Mouse (Mus musculus) gastrocnemius, postnatal 25 days (tissue): Measurements from ENCODE around the gene Gm4792. TPM values are rescaled to one million over a fixed set of nuclear protein-coding genes. Genes with fewer than 3 reads are reported as not detected.

Experiments used
- DNase-seq: peaks from one replicate; pipeline ENCODE4 v3.0.0; 2022
- long read RNA-seq, 2 experiments: library from polyadenylated mRNA; stranded (forward); transcript quantifications; one replicate each; pipeline ENCODE4 v2.0.0; 2021
- total RNA-seq, 2 experiments: library from RNA; stranded (reverse); gene quantifications; 1 replicate in 1 of 2; 2 replicates in 1 of 2; pipeline ENCODE4 v1.2.3; 2021

Gene Gm4792
- not detected for total RNA-seq
- long read RNA-seq, experiment 1 = 0 reads
- long read RNA-seq, experiment 2 = 0 reads

DNA sequence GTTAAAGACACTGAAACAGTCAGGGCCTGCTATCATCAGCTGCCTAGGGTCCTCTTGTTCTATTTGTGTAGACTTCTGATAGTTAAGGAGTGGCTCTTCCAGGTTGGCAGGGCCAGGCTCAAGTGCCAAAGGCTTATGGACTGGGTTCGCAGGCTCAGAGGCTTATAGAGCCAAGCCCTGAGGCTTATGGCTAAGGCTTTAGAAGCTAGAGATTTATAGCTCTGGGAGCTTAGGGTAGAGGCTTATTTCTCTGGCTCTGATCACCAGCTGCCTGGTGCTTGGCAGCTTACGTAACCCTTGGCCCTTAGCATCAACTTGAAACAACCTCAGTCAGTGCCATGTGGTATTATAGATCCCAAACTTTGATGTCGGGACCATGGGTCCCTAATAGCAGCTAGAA is at the start of gene Gm4792:
Gm4792 (minus strand) TSS at position 233 of the 400 bp plus-strand sequence.
- no peak for DNase-seq

DNA sequence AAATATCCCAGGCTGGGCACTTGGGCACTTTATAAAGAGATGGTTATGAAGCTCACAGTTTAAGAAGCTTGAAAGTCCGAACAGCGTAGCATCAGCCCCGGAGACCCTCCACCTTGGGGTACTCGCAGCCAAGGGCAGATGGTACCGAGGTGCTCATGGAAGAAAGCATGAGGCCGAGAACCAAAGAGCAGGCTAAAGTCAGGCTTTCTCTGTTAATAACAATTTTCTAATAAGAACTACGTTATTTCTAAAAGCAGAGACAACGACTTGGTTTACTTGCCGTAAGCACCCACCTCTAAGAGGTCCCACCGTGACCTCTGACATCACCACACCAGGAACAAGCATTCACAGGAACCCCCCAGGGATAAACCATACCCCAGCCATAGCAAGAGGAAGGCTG is 49.5 kb upstream of the Gm4792 start:
- DNase-seq = no peak

DNA sequence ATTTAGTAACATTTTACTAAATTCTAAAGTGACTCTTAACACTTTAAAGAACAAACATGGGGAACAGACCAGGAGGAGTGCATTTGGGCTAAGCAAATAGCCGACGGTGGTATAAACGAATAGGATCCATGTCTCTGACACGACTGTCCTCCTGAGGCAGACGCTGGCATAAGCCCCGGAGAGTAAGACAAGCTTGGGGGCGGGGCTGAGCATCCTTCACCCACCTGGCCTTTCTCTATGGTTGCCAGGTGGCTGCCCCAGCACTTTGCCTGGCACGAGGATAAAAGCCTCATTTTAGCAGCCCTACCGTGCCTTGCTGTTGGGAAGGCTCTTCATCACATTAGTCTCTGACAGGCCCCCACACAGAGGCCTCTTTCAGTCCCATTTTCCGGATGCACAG is 48.8 kb upstream of the Gm4792 start:
- no peak for DNase-seq

DNA sequence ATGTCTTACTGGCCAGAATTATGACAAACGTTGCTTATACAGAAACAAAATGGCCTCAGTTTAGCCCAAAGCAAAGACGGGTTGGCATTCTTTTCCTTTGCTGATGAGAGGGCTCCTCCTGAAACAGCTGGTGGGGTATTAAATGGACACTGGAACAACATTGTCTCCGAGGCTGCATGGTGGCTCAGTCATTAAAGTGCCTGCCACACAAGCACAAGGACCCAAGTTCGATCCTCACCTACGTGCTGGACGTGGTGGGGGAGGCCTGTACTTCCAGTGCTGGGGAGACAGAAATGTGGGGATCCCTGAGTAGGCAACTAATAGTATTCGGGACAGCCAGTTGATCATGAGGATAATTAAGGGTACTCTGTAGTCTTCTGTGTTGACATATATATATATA is 48.1 kb upstream of the Gm4792 start:
- no peak for DNase-seq

DNA sequence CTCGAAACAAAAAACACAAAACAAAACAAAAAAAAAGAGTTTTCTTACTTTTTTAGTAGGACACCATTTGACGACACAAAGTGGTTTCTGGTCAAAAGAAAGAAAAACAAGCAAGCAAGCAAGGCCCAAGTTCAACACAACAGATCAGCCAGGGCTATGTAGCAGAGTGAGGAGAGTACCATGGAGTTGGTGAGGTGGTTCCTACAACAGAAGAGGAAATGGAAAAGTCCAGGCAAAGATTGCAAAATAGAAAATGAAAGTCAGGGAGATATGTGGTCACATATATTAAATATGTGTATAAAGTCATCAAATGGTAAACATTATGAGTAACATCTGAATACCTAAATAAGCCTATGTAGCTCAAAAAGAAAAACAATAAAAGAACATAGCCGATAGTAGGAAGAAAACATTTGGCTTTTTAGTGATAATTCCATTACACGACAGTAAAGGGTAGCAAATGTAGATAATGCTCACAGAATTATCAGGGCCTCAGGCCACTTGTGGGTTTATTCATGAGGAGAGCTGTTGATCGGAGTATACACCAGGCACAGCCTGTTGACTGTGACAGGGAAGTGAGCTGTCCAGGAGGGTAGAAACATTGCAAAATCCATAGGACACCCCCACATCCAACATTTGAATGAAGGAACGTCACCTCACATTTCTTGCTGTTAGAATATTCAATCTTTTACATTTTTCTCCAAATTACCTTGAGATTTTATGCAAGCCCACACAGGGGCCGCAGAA is 47.2 kb upstream of the Gm4792 start:
- DNase-seq = no peak

DNA sequence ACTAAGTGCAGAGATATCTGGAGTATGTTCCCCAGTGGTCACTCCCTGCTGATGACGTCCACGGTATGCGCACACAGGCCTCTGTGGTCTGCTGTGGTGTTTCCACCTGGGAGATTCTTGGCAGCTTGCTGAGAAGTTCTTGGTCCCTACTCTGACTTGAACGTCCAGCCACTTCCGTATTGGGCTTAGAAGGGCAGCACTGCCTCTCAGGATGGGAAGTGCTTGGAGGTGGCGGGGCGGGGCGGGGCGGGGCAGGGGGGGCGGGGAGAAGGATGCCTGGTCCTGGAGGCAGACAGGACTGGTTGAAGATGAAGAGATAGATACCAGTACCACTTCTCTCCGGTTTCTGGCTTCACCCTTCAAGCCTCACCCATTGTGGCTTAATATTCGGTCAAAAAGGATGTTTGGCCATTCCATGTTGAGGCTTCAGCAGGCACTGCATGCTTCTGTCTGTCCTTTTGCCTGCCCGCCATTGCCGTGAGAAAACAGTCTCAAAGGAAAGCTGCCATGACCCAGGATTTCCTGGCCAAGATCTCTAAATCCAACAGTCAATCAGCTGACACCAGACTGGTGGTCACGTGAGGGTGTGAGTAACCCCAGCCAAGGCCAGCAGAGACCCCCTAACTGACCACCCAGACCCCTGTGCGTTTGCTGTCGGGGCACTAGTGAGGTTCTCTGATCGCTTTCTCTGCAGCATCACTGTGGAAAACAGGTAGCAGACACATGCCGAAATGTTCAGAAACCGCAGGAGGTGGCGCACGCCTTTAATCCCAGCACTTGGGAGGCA is 46.3 kb upstream of the Gm4792 start:
- no peak for DNase-seq

DNA sequence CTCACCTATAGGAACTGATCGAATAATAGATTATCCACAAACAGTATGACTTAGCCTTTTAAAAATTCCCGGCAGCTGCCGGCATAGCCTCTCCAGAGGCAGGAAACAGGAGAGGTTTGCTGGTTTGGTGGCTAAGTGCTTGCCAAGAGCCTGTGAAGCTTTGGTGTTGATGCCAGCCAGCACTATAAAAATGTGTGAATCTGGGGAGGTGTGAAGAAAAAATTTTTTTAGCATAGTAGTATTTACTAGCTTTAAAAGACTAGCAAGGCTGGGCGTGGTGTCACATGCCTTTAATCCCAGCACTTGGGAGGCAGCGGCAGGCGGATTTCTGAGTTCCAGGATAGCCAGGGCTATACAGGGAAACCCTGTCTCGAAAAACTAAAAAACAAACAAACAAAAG is 45.1 kb upstream of the Gm4792 start:
- no peak for DNase-seq

DNA sequence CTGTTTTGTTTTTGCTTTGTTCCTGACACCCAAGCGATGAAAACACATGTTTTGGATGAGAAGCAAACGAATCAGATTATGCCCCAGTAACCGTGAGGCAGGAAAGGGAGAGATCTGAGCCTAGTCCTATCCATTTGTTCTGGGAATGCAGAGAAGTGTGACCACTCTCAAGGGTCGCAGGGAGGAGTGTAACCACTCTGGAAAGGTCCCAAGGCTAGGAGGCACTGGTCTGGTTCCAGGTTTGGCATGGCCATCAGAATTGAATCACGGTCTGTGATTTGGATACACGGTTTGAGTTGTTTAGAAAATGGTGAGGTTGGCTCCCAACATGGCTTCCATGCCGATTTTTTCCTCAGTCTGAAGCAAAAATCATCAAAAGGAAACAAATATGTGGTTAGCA is 43.8 kb upstream of the Gm4792 start:
- DNase-seq = no peak

DNA sequence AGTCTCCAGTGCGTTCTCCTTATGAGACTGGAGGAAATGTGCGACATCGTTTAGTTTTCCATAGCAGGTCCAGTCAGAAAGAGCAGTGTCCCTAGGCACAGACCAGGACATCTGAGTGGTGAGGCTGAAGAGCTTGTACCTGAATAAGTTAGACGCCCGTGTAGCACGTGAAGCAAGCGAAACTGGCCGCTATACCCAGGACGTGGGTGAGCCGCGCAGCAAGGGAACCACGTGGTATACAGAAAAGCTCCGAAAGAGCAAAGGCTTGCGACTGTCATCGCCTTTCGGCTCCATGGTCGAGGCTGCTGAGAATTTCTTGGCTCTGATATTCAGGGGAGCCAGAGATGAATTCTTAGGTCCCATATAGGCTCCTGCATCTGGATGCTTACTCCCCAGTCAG is 43.0 kb upstream of the Gm4792 start:
- no peak for DNase-seq

DNA sequence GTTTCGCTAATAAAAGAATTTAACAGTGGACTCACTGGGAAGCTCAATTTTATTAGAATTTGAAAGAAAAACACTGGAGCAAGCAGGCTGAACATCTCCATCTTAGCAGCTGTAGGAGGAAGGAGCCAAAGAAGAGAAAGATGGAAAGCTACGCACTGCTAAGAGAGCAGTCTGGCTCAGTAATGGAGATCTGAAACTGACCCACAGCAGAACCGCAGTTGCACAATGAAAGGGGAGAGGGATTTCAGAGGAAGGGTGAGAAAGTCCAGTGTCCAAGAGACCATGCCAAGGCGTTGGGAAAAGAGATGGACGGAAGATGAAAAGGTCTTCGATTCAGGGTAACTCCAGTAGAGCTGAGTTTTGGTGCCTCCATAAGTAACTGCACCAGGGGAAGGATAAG is 37.6 kb upstream of the Gm4792 start:
- DNase-seq = no peak

DNA sequence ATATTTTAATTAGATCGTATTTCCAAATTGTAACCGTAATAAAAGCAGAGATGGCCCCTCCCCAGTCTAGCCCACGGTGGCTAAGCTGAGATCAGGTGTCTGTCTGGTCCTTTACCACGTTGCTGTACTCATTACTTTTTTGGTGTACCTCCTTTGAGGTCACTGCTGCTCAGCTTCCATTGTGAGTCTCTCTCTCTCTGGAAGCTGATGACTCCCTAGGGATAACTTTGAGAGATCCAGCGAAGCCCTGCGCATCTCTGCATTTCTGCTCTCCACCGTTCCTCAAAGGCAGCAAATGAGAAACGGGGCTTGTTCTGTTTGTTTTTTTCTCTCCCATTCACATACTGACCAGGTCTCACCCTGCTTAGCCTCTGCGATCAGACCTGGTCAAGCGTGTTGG is 36.5 kb upstream of the Gm4792 start:
- DNase-seq = no peak

DNA sequence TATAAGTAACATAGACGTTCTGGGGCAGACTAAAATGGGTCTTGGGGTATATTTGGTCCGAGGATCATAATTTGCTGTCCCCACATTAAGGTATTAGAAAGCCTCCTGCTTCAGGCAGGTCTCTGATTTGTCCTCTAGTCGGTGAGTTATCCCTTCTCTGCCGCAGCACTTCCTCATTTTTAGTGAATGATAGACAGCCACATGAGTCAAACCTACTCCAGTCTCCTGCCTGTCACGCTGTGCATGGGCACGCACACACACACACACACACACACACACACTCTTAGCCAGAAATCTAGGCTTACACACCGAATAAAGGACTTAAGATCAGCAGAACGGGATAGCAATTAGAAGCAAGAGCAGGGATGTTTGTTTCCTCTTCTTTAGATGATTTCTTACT is 34.8 kb upstream of the Gm4792 start:
- DNase-seq = no peak

DNA sequence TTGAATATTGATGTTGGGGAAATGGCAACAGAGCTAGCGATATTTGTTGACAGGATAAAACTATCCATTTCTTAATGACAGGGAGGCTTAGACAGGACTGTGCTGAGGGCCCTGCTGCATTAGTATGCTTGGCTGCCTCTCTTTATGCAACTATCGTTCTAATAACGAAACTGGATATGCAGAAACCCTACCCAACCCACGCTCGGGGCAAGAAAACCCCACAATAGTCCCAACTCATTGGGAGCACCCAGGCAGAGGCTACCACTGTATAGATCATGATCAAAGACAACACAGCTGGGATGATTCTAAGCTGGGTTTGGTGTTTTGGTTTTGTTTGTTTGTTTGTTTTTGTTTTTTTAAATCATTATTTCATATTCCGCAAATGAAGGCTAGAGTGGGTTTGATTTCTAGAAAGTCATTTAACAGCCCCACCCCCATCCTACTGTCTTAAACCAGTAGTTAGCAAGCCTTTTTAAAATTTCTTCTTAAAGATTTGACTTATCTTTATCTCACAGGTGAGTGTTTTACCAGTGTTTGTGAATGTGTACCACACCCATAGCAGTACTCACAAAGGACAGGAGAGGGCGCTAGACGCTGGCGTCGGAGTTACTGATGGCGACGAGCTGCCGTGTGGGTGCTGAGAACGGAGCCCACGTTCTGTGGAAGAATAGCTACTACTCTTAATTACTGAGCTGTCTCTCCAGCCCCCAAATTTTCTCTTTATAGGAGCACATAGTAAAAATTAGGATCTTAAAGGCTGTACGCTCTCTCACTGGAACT is 34.0 kb upstream of the Gm4792 start:
- DNase-seq = no peak

DNA sequence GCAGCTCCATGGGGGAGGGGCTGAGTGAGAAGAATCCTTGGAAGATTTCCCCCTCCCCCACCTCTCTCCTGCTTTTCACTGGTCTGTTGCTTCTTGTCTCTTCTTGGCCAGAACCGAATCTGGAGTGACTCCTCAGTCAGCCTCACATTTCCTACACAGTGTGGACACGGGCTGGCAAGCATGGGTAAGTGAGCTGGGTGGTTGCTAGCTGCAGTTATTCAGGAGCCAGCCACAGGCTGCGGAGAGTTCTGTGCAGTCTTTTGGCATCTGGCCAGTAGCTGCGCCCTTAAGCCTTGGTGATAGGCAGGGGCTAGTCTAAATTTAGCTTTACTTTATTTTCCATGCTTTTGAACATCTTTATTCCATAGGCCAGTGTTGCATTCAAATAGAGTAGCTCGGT is 31.5 kb upstream of the Gm4792 start:
- no peak for DNase-seq

DNA sequence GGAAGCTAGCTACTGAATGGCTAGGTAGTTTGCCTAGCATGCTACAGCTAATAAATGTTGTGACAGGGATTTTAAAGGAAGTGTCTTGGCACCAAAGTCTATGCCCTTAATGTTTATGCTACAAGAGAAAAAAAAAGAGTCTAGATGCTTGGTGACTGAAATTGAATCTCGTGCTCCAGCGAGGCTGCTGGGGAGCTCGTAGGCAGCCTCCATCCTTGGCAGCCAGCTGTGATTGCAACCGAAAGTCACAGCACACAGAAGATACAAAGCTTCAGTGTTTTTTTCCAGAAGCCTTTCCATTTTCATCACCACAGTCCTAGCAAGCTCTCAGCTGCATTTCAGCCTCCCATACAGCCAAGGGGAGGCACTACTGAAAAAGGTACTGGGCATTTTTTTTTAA is 20.1 kb upstream of the Gm4792 start:
- DNase-seq = no peak

DNA sequence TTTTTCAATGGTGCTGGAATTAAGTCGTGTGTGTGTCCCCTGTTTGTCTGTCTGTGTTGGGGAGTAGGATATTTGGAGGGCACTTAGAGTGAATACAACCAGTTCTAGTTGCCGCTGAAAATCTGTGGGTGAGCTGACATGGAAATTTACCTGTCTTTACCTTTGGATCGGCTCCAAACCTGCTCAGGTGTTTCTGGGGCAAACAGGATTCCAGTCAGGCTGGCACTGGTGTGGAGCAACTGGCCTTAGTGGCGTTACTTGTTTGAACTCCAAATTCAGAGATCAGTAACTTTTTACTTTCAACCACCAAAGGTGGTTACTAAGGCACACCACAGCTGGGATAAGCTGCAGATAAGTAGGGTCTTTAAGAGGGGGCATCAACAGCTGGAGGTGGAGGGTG is 14.6 kb upstream of the Gm4792 start:
- DNase-seq = no peak

DNA sequence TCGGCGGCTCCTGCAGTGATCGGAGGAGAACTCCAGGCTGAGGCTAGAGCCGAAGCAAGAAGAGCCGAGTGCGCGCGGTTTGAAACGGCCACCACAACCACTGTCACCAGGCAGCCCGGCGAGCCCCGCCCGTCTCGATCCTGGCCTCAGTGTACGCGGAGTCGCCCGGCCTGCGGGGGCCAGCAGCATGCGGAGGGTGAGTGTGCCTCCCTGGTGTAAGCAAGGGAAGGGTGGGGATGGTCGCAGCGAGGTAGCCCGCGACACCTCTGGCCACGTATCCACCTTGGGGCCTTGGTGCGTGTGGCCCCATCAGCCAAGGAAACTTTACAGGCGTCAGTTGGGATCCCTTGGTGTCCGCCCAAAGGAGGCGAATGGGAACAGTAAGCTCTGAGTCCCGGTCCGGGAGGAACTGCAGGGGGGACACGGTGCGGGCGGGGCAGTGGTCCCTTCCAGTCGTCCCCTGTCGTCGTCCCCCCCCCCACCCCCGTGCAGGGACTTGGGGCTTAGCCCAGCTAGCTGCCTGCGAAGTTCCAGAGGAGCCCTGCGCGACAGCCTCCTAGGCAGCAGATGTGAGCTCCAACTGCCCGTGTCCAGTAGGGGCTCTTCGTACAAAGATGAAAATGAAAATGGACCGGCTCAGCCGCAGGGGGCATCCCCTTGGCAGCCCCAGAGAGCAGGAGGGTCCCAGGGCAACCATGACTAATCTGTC is 13.7 kb upstream of the Gm4792 start:
- no peak for DNase-seq

DNA sequence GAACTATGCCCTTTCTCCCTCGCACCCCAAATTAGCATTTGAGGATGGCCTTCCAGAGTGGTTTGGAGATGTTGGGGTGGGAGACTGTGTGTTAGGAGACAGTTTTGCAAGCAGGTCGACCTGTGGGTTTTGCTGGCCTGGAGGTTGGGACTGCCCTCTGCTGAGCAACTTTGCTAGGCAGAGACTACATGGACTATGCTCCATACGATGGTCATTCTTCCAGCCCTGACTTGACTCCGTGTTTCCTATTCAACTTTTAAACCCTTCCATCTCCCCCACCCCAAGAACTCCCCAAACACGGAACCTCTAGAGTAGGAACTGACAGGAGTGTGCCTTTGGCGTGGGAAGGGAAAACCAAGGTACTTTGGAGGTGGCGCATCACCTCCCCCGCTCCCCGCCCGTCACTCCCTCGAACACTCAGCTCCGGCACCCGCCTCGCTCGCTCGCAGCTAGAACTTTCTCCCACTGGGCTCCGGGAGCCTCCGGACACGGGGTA is 13.1 kb upstream of the Gm4792 start, which contains the start of gene Tmcc3:
Tmcc3 (plus strand) TSS at position 439 of the 496 bp plus-strand sequence.
- DNase-seq = no peak

DNA sequence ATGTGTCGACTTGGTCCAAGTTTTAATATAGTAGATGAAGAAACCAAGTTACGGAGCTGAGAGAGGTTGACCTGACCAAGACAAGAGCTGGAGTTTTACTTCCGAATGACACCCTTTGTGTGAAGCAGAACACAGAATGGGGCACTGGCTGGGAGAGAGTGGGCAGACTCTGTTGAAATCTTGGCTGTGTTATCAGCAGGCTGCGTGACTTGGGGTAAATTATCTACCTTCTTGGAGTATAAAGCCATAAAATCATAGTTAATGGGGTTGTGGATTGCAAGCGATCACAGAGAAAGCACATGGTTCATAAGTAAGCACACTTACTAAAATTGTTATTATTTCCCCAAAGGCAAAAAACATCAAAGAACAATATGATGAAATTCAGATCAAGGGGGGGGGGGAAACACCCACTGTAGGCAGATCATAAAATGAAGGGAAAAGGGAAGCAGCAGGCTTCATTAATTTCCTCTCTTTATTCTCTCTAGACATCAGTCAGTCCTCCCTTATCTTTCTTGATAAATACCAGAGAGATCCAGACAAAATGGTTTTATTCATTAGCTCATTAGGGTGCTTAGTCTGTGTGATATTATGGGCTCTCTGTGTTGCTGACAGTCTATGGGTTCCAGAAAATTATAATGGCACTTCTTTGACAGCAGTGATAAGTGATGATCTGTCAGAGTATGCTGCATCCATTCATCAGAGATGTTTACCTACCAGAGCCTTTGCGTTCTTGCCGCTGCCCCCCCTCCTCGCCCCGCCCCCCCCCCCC is 12.2 kb upstream of the Gm4792 start:
- DNase-seq = no peak

DNA sequence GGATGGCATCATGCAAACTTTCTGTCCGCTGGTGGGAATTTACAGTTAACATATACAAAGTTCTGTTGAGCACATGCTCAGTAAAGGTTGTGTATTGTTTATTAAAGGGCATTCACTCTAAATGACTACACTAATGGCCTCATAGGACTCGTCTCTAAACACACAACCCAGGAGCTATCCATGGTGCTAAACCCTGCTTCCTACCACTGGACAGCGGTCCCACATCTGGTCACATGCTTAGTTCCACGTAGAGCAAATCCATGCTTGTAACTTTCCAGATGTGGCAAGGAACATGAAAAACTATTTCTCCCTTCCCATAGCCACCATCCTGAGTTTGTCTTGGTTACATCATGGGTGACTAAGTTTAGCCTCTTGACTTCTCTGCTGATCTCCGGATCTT is 7.0 kb upstream of the Gm4792 start:
- DNase-seq = no peak

DNA sequence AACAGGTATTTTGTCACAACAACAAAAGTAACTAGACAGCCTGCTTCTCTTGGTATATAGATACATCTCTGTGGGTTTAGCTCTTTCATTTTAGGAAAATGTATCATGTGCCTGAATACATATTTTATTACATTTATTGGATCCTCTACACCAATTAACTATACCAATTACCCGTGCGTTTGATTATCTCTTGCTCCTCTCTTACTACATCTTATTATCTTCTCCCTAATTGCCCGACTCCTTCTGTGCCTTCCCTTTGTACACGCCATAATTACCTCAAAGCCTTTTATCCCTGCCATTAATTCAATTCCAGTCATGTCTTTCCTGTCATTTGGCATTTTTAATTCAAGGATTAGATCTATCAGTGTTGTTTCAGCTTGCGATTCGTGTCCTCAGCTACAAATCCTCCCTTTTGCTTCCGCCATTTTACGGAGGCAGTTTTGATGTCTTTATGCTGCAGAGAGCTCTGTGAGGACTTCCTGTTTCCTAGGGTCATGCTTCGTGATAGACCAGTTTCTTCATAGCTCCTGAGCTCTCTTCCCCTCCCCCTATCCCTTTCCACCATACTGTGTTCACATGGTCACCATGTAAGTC is 5.7 kb upstream of the Gm4792 start:
- no peak for DNase-seq
